Mouse (Mus musculus) megakaryocyte progenitor cell, adult 5-6 weeks (primary cell): ENCODE measurements around the gene Slc35c1. TPM values are rescaled to one million over a fixed set of nuclear protein-coding genes. Genes with fewer than 3 reads are reported as not detected.

Source experiments
- ATAC-seq: replicated peaks from 2 replicates; pipeline ENCODE4 v1.8.0; 2016; ENCODE audit warnings: mild to moderate bottlenecking, moderate TSS enrichment, inconsistent platforms; ENCODE audit not compliant: poor library complexity
- total RNA-seq, 2 experiments: library from RNA; stranded (forward) in 1 of 2; stranded (reverse) in 1 of 2; fragments of 157-497, 149-512 nt in 1 of 2; fragments of 200-1000 nt in 1 of 2; gene quantifications; 2 replicates each; pipeline versions ENCODE4 v1.2.3 to v1.2.4; 2015 to 2017

Gene Slc35c1
- total RNA-seq (2015) (62.3 and 76.4 TPM in 2 replicates), total RNA-seq (2017) (16.5 and 19.3 TPM in 2 replicates)

DNA sequence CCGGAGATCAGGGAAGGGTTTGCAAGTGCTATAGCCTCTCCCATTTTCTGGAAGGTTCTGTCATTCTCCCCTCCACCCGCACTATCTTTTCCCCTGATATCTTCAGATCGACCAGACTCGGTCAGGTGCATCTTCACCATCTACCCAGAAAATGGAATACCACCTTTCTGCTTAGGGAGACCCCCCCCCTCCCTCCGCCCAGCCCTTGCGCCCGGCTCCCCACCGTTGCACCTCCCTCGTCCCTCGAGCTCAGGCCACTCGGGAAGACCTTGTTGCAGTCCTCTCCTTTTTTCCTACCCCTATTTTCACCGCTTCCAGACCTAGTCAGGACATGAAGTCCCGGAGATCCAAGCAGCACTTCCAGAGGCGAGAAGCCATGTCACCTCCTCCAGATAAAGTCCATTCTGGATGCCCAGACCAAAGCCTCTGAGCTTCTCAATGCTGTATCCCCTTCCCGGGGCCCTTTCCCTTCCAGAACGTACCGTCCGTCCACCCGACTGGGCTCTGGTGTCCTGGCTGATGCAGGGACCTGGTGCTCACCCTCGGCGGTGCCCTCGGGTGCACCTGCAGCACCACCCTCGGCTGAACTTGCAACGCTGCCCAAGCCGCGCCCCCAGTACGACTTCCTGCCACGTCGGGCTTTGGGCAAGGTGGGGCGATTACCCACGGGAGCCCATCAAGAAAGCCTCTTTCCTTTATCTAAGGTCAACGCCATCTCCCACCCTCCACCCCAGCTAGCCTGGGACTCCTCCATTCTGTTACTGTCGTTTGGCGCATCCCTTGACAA, at the start of gene Slc35c1:
Slc35c1 (minus strand) TSS at position 618 of the 787 bp plus-strand sequence.
- peak; percentile 33 for ATAC-seq

DNA sequence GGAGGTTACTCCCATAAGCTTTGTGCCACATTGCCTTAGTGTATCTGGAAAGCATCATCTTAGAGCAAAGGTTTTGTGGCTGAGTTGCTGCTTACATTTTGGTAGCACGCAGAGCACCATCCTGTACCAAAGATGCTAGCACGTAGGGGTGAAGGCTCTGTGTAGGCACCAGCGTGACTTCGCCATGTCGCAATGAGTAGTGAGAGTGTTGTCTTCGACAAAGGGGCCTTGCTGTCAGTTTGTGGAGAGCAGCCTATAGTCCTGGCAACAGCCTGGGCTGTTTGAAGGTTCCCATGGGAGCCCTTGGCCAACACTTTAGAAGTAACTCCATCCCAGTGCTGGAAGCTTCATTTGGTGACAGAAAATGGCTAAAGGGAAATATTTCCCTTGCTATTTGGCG, 45.0 kb upstream of the Slc35c1 start:
- no peak for ATAC-seq

- ATAC-seq, result peak; percentile 60
Observed at GRCm38 (mm10) chr2:92503421-92503820, 43.1 kb upstream of the Slc35c1 start.

- ATAC-seq, result no peak
Observed at GRCm38 (mm10) chr2:92499701-92500322, 39.5 kb upstream of the Slc35c1 start.

- ATAC-seq, result no peak
Observed at GRCm38 (mm10) chr2:92497112-92497511, 36.8 kb upstream of the Slc35c1 start.

DNA sequence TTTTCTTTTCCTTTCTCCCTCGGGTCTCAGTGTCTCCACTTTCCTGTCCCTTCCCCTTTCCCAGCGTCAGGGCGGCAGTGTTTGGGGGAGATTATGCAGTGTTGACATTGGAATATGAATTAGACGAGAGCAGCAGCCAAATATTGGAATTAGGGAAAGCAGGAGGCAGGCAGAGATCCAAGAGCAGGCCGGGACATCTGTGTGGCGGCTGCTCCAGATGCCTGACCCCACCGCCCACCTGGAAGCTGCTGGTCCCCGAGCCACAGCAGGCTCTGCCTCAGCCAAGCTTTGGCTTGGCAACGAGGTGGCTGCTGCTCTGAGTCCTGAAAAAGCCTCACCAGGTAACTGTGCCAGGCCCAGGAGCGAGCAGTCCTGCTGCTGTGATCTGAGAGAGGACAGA, 36.3 kb upstream of the Slc35c1 start:
- no peak for ATAC-seq

- ATAC-seq, result no peak
Observed at GRCm38 (mm10) chr2:92494956-92495355, 34.6 kb upstream of the Slc35c1 start.

DNA sequence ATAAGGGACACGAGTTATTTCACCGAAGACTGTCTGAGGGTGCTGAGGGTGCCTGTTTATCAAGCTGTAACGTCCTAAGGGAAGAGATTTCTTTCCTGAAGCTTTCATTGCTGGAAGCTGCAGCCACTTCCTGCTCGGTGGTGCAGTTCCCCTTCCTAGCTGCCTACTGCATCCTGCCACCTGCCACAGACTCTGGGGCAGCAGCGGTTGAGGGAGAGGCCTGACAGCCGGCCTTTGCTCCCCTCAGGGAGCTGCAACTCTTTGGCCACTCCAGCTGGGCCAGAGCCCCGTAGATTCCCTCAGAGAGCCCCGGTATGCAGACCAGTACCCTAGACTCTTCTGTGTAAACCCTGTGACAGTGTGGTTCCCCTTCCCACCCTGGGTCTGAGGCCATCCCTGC, 34.1 kb upstream of the Slc35c1 start:
- peak; percentile 83 for ATAC-seq

DNA sequence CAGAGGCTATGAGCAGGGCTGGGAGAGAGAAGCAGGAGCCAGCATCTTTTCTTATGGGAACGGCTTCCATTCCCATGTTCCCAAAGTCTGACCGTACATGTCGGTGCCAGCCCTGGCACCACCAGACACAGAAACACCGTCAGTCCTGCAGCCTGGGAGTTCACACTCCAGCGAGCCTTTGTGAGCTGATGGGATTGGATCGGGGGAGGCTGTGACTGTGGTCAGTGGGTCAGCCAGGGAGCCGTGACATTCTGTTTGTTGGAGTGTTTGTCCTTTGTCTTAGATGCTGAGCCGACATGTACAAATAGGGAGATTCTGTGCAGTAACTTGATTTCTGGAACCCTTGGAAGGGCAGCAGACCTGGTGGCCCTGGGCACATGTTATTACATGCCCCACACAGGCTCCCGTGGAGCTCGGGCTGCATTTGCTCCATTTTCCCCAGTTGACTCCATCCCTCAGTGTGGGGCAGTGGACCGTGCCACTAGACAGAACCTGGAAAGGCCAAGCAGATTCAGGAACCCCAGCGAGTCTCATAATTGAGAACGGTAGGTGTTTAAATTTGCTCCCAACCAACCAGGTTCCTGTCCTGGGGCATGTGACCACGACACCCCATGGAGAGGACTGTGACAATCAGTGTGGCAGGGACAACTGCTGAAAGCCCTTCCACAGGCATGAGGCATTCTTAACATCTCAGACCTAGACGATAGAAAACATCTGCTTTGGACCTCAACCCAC, 33.5 kb upstream of the Slc35c1 start:
- 0 out of 2 replicates have a peak, but pooled peaks have one; percentile 2 for ATAC-seq

DNA sequence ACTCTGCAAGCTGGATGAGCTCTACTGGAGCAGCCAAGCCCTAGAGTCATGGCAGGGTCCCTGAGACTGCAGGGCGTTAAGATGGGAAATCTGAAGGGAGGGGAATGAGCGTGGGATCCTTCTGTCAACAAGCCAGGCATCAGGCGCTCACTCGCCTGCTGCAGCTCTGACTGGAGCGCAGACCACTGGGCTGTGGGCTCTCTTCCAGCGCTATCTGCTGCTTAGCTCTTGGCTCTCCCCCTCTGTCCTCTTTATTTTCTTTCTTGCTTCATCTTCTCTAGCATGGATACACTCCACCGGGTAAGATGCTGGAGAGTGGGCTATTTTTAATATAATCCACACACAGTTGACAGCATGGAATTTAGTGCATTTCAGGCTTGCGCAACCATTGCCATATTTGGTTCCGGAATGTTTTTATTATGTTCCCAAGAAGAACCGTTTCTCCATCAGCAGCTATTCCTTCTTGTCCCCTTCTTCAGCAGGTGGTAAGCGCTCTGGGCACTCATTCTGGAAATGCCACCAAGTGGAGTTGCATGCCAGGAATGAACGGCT, 31.7 kb upstream of the Slc35c1 start:
- no peak for ATAC-seq

DNA sequence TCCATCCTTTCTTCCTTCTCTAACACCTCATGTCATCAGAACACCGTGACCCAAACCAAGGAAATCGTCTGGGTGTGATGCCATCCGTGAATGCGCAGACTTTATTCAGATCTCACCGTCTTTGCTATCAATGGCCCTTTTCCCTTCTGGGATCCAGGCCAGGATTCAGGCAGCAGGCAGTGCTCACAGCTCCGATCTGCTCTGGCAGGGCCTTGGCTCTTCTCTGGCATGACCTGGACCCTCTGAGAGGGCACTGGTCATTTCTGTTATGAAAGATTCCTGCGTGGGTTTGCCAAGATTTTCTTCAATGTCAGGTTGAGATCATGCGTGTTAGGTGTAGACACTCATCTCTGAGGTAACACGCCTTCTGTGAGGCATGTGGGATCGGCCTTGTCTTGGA, 30.2 kb upstream of the Slc35c1 start:
- ATAC-seq, result no peak

GRCm38 (mm10) chr2:92487791-92488190, 27.5 kb upstream of the Slc35c1 start:
- ATAC-seq, result no peak

- no peak for ATAC-seq
Observed at GRCm38 (mm10) chr2:92486911-92487310, 26.6 kb upstream of the Slc35c1 start.

- ATAC-seq, result peak; percentile 61
Observed at GRCm38 (mm10) chr2:92486403-92486802, 26.1 kb upstream of the Slc35c1 start.

GRCm38 (mm10) chr2:92485640-92486295, 25.4 kb upstream of the Slc35c1 start:
- peak; percentile 66 for ATAC-seq

DNA sequence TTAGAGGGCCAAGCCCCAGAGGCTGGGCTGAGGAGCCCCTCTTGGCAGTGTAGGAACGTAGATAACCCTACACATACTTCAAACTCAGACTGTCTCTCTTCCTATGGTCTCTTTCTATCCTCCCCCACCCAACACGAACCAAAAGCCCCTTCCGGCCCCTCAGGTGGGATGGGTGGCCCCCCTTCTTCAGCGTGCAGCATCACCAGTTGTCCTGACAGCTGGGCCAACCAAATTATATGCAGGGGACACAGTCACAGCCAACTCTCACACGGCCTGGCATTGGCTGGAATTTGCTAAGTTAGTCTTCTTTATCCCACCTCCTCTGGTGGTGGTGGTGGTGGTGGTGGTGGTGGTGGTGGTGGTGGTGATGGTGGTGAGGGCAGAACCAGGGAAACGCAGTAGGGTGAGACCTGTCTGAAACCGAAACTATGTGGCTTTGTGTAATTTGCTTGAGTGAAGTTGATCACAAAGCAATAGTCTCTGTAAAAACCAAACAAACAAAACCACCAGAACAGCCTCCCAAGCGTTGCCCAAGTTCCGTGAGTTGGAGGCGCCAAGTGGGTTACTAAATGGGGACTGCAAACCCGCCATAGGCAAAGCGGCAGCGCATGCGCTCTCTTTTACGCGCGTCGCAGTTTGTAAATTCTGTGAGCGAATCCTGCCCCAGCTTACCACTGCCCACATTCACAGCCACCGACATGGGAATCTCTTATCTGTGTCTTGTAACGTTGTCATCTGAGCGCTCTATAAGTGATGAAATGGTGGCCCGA, 24.1 kb upstream of the Slc35c1 start:
- ATAC-seq, result peak; percentile 35

DNA sequence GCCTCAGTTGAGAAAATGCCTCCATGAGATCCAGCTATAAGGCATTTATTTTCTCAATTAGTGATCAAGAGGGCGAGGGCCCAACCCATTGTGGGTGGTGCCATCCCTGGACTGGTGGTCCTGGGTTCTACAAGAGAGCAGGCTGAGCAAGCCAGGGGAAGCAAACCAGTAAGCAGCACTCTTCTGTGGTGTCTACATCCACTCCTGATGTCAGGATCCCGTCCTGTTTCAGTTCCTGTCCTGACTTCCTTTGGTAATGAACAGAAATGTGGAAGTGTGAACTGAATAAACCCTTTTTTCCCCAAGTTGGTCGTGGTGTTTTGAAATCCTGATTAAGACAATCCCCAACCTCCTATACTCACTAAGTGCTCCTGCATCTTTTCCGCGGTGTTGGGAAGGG, 23.2 kb upstream of the Slc35c1 start:
- peak; percentile 24 for ATAC-seq

DNA sequence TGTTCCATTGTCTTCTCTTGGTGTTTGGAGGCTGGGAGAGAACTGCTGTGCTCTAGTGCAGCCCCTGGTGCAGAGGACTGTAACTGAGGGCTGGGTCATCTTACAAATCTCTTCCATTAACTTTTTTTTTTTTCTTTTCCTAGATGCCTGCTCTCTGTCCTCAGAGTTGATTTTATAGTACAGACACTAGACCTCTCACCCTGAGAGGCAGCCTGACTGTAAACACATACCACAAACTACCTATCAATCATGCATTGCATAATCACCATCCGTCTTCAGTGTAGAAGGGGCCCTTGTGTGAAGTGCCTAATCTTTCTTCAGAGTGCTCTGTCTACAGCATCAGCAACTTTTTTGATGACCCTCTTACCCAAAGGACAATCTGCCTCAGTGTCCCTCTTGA, 22.2 kb upstream of the Slc35c1 start:
- ATAC-seq, result peak; percentile 21; the same call in 1 of the 2 replicates

- ATAC-seq, result peak; percentile 80
Observed at GRCm38 (mm10) chr2:92478313-92478688, 18.0 kb upstream of the Slc35c1 start.

DNA sequence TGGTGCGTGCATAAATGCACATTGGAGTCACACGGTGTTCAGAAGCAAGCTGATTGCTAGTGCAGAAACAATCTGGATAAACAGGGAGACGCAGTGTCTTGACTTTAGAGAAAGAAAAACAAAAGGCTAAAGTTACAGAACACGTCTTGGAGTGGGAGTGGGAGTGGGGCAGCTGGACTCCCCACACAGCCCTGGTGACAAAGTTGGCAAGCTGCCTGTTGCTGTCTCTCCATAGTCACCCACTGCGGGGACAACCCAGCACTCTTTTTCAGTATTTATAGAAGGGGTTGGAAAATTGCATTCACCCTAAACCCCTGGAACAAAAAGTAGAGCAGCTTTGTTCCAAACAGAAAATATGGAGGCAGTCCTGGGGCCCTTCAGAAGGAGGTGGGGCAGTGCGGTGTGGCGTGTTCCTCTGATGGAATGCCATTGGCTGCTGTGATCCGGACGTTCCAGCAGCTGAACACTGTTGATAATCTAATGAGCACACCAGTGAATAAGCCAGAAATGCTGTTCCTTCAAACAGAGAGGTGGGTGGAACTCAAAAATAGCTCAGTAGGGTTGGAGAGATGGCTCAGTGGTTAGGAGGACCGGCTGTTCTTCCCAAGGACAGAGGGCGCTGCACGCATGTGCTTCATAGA, 17.5 kb upstream of the Slc35c1 start:
- ATAC-seq, result no peak
